Mouse (Mus musculus) cortical plate, adult 2 months (tissue): ENCODE data around the gene Prpf6.

Experiments
- CTCF ChIP-seq: fragments of 200-500 bp; IDR thresholded peaks from 2 replicates; pipeline ENCODE4 v1.5.1; 2011; ENCODE audit warnings: mild to moderate bottlenecking, control low read depth, low read length; ENCODE audit not compliant: insufficient read depth; ENCODE audit errors: extremely low read depth
- POLR2A ChIP-seq: fragments of 200-500 bp; IDR thresholded peaks from 2 replicates; pipeline ENCODE4 v1.6.1; 2011; ENCODE audit warnings: mild to moderate bottlenecking, low read length, control low read depth; ENCODE audit not compliant: insufficient read depth; ENCODE audit errors: extremely low read depth

DNA sequence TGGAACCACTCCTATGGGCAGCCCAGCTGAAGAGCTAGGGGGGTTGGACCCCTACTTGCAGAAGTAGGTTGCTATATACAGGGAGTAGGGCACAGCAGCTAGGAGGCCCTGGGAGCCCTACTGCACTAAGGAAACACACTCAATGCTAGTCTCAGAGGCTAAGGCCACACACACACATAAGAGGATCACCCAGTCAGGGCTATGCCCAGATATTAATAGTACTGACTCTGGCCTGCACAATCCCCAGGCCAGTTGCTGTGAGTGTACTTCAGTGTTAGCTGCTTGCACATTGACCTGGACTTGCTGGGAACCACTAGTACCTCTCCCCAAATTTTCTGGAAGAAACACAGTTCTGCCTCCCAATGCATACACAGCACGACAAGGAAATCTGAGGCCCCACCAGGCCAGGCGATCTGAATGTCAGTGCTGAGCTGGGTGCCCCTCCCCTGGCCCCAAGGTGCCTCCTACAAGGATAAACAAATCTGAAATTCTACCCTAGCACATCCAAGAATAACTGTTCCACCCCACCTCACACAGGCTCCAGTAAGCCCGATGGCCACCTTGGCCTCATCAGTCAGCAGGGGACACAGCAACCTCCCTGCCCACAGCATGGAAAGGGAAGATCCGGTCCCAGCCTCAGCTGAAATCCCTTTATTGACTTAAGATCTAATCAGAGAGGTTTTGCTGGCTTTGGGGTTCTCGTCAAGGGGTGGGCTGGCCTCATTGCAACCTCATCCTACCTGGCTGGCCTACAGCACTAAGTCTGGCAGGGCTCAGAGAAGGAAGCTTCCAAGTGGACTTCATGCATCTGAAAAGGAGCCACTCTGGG is 12.7 kb upstream of the Prpf6 start:
- TF ChIP-seq CTCF (no peak), POLR2A (no peak)
